Mouse (Mus musculus) right cerebral cortex, postnatal 4 days (tissue): ENCODE data around the gene Jsrp1.

Experiments used
- DNase-seq: peaks from one replicate; pipeline ENCODE4 v3.0.0-alpha.2; 2022

Gene Jsrp1

GRCm38 (mm10) chr10:80808099-80808984 is 5.0 kb downstream of the Jsrp1 start:
- no peak for DNase-seq

DNA sequence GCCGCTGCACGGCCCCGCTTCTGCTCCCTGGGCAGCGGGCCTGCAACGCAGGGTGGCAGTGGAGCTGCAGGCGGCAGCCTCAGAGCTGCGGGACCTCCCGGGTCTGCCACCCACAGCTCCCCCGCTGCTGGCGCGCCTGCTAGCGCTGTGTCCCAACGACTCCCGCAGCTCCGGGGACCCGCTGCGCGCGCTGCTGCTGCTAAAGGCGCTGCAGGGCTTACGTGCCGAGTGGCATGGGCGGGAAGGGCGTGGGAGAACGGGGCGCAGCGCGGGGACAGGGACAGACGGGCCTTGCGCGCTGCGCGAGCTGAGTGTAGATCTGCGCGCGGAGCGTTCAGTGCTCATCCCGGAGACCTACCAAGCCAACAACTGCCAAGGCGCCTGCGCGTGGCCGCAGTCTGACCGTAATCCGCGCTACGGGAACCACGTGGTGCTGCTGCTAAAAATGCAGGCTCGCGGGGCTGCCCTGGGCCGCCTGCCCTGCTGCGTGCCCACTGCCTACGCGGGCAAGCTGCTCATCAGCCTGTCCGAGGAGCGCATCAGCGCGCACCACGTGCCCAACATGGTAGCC is 6.2 kb downstream of the Jsrp1 start:
- DNase-seq = peak; percentile 77

DNA sequence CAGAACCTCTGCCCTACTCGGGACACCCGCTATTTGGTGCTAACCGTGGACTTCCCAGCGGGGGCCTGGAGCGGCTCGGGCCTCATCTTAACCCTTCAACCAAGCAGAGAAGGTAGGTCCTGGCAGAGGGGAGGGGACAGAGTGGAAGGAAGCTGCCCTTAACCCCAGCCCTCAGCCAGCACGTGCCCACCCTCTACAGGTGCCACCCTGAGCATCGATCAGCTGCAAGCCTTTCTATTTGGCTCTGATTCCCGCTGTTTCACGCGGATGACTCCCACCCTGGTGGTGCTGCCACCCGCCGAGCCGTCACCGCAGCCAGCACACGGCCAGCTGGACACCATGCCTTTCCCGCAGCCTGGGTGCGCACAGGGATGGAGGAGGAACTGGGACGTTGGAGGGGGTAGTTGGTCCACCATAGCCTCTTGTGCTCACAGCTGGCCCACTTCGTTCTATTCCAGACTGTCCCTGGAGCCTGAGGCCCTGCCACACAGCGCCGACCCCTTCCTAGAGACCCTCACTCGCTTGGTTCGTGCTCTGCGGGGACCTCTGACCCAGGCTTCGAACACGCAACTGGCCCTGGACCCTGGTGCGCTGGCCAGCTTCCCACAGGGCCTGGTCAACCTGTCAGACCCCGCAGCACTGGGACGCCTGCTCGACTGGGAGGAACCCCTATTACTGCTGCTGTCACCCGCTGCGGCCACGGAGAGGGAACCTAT is 6.8 kb downstream of the Jsrp1 start:
- DNase-seq = no peak

GRCm38 (mm10) chr10:80805925-80806324 is 7.4 kb downstream of the Jsrp1 start:
- DNase-seq = peak; percentile 83

- no peak for DNase-seq
Measured at GRCm38 (mm10) chr10:80805322-80805721, 8.0 kb downstream of the Jsrp1 start.

GRCm38 (mm10) chr10:80804916-80805315 is 8.4 kb downstream of the Jsrp1 start, which contains the start of gene Amh:
Amh (plus strand) TSS chr10:80805243.
- DNase-seq = no peak

DNA sequence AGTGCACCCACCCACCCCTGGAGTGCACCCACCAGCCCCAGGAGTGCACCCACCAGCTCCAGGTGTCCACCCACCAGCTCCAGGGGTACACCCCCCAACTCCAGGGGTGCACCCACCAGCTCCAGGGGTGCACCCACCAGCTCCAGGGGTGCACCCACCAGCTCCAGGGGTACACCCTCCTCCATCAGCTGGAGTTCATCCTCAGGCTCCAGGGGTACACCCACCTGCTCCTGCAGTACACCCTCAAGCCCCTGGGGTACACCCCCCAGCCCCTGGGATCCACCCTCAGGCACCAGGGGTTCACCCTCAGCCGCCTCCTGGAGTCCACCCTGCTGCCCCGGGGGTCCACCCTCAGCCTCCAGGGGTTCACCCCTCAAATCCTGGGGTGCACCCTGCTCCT is 9.0 kb downstream of the Jsrp1 start:
- DNase-seq = no peak

DNA sequence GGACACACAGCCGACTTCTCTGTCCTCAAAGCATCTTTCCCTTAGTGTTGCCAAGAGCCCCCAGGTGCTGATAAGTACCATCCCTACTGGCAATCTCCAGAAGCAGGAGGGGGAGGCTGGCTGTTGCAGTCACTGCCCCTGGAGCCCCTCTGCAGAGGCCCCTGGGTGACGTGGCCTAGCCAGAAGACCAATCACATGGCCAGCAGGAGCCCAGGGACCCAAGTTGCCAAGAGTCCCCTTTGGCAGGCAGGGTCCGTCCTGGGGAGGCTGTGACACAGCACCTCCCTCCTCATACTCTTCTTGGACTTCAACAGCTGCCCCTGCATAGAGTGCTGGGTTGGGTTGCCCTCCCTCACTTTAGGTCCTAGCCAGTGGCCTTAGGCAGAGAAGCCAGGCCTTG is 10.3 kb downstream of the Jsrp1 start:
- DNase-seq = no peak

DNA sequence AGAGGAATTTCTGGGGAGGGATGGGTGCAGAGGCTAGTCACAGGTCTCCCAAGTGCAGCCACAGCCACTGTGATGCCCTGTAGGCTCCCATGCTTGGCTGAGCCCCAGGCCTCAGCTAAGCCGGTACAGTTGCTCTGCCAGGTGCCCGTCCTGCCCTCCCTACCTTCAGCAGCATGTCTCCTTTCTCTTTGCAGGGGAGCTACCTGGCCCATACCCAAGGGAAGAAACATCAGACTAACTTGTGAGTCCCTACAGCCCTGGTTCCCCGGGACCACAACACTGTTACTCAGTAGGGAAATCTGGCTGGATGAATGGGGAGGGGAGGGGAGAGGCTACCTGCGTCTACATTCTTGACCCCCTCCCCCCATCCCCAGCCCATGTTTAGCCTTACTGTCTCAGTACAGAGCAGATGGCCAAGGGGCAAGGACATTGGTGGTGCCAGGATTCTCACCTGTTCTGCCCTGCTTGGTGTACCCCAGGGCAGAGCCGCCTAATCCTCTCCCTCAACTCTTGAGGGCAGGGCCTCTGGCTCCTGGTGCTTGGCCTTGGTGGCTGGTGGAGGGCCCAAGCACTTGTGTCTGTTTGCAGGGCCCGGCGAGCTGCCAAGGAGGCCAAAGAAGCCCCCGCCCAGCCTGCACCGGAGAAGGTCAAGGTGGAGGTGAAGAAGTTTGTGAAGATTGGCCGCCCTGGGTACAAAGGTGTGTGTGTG is 10.9 kb downstream of the Jsrp1 start:
- no peak for DNase-seq

DNA sequence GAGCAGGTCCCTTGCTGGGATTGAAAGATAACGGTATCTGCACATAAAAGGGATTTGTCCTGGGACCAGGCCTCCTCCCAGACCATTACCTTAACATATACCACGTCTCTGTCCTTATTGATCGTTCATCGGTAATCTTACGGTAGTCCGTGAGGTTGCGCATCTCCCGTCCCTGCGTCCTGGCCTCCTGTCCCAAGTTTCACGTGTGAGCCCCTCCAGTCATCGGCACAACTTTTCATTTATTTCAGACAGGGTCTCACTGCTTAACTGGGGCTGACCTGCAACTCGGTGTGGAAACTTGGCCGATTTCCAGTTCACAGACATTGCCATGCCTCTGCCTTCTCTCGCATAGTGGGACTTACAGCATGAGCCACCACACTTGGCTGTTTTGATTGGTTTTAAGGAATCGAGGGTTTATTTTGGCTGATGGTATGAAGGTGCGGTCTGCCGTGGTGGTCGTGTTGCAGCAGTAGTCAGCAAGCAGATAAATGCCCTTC is 14.2 kb downstream of the Jsrp1 start:
- DNase-seq = no peak

- DNase-seq = peak; percentile 98
Measured at GRCm38 (mm10) chr10:80798150-80799006, 14.9 kb downstream of the Jsrp1 start, which contains the start of the genes Sf3a2 and Plekhj1. Sf3a2 (plus strand) TSS chr10:80798198. Plekhj1 (minus strand) TSS chr10:80798626.

- no peak for DNase-seq
Measured at GRCm38 (mm10) chr10:80797186-80798149, 15.8 kb downstream of the Jsrp1 start.

- no peak for DNase-seq
Measured at GRCm38 (mm10) chr10:80796307-80796848, 16.9 kb downstream of the Jsrp1 start.

- DNase-seq = no peak
Measured at GRCm38 (mm10) chr10:80794750-80795149, 18.5 kb downstream of the Jsrp1 start.

DNA sequence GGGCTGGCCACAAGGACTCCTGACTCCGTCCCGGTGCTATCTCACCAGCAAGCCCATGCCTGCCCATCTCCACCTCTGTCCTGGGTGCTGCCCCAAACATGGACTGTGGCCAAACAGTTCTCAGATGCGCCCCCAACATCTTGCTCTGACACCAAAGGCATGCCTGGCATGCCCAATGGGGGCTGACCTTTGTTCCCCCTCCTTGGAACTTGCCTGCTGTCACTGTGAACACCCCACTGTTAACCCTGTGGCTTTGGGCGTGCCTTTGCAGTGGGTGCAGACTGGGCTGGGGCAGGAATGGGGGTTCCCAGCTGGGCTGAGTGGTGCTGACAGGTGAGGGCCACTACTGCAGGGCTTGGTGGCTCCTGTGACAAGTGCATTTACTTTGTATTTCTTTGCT is 19.5 kb downstream of the Jsrp1 start:
- DNase-seq = no peak

DNA sequence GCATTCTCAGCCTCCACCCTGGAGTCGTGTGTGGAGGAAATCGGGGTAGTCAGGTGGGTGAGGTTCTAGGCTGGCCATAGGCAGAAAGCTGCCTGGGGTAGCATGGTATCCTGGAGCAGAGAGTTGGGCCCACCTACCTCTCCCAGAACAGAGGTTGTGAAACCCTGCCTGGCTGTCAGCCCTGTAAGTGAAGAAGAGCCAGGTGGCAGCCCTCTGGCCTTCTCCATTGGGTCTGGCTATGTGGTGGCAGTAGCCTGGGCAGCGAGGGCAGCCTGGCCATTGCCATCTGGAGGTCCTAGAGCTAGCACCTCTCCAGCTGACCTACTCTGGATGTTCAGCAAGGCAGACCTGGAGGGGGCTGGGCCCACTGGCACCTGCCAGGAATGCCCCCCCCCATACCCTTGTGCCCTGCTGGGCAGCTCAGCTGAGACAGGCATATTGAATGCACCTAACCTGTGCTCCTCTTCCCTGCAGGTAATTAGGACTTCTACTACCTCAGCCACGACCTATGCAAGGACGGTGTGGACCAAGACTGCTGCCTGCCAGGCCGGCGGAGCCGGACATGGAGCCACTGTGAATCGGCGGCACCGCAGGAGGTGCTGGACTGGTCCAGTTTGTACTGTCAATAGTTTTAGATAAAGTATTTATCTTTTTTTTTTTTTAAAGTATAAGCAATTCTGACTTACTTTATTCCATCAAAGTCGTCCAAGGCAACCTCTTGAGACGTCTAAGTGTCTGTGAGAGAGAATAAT is 20.1 kb downstream of the Jsrp1 start:
- DNase-seq = no peak

- no peak for DNase-seq
Measured at GRCm38 (mm10) chr10:80792175-80793032, 20.9 kb downstream of the Jsrp1 start.

DNA sequence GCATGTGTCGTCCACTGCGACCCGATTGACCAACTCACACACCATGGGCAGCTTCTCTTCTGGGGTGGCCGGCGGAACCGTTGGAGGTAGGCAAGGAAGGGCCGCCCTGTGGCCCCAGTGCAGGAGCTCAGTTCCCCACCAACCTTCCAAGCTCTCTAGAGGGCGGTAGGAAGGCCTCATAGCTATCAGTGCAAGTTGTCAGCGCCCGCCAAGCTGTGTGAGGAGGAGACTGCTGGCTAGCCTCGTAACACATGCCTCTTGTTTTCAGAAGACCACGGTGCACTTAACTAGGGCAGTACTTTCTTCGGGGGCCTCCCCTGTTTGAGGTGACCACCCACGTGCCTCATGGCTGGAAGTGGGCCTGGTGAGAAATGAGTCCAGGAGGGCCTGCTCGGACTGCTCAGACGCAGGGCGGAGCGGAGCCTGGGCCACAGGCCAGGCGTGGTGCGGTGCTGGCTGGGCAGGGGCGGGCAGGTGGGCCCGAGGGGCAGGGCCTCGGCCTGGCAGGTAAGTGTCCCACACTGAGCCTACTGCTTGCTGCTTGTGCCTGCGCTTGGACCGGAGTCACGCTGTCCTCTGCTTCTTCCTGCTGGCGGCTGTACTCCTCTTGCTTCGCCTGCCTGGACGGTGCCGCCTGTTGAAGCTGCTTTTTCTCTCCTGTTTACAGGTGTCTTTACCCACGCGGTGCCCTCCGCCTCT is 21.7 kb downstream of the Jsrp1 start:
- no peak for DNase-seq
